Mouse (Mus musculus): ENCODE results near the gene Srebf2. TPM values are rescaled to one million over a fixed set of nuclear protein-coding genes. Genes with fewer than 3 reads are reported as not detected.

Gene Srebf2
- polyA plus RNA-seq, 1 experiment = not detected

- H3K27ac ChIP-seq (ENCODE audit: insufficient read depth, low read depth, low read length) = no peak overlapping the region
- no peak for TF ChIP-seq CTCF (IDR thresholded peaks at IDR 0.05; ENCODE audit: insufficient read depth, low read depth, low read length)
- no peak for TF ChIP-seq POLR2A (IDR thresholded peaks at IDR 0.05; ENCODE audit: insufficient read depth, low read depth, low read length)
- H3K4me3 ChIP-seq (ENCODE audit: insufficient read depth, low read depth, low read length) = no peak overlapping the region
- 86% methylated on average over 4 of the region's 4 CpGs for WGBS
- H3K4me1 ChIP-seq (ENCODE audit: control insufficient read depth, insufficient read depth, low read length) = peaks cover 13% of the 10 kb centered on the region
Observed at GRCm38 (mm10) chr15:82151176-82151575, 4.2 kb downstream of the Srebf2 start.

GRCm38 (mm10) chr15:82152022-82152421 lies 5.0 kb downstream of the Srebf2 start:
- TF ChIP-seq CTCF (IDR thresholded peaks at IDR 0.05; ENCODE audit: insufficient read depth, low read depth, low read length) = no peak
- no peak for TF ChIP-seq POLR2A (IDR thresholded peaks at IDR 0.05; ENCODE audit: insufficient read depth, low read depth, low read length)
- no peak overlapping the region for H3K27ac ChIP-seq (ENCODE audit: insufficient read depth, low read depth, low read length)
- peaks cover 16% of the 10 kb centered on the region for H3K4me1 ChIP-seq (ENCODE audit: control insufficient read depth, insufficient read depth, low read length)
- H3K4me3 ChIP-seq (ENCODE audit: insufficient read depth, low read depth, low read length) = no peak overlapping the region
- 66% methylated on average over 12 of the region's 12 CpGs for WGBS

- 78% methylated on average over 7 of the region's 7 CpGs for WGBS
- TF ChIP-seq CTCF (IDR thresholded peaks at IDR 0.05; ENCODE audit: insufficient read depth, low read depth, low read length) (no peak), POLR2A (IDR thresholded peaks at IDR 0.05; ENCODE audit: insufficient read depth, low read depth, low read length) (no peak)
- no peak overlapping the region for H3K4me3 ChIP-seq (ENCODE audit: insufficient read depth, low read depth, low read length)
- no peak overlapping the region for H3K27ac ChIP-seq (ENCODE audit: insufficient read depth, low read depth, low read length)
- peaks cover 19% of the 10 kb centered on the region for H3K4me1 ChIP-seq (ENCODE audit: control insufficient read depth, insufficient read depth, low read length)
Observed at GRCm38 (mm10) chr15:82152435-82152834, 5.5 kb downstream of the Srebf2 start.

GRCm38 (mm10) chr15:82156298-82156697 lies 9.3 kb downstream of the Srebf2 start:
- WGBS = 90% methylated on average over 6 of the region's 6 CpGs
- Histone ChIP-seq H3K4me3 (ENCODE audit: insufficient read depth, low read depth, low read length) (no peak overlapping the region), H3K27ac (ENCODE audit: insufficient read depth, low read depth, low read length) (no peak overlapping the region), H3K4me1 (ENCODE audit: control insufficient read depth, insufficient read depth, low read length) (peaks cover 33% of the 10 kb centered on the region)
- TF ChIP-seq CTCF (IDR thresholded peaks at IDR 0.05; ENCODE audit: insufficient read depth, low read depth, low read length) (no peak), POLR2A (IDR thresholded peaks at IDR 0.05; ENCODE audit: insufficient read depth, low read depth, low read length) (no peak)

- TF ChIP-seq POLR2A (IDR thresholded peaks at IDR 0.05; ENCODE audit: insufficient read depth, low read depth, low read length) (no peak), CTCF (IDR thresholded peaks at IDR 0.05; ENCODE audit: insufficient read depth, low read depth, low read length) (no peak)
- 62% methylated on average over 10 of the region's 10 CpGs for WGBS
Observed at GRCm38 (mm10) chr15:82156902-82157301, 9.9 kb downstream of the Srebf2 start.

GRCm38 (mm10) chr15:82158243-82159035 lies 11.5 kb downstream of the Srebf2 start:
- peaks cover 33% of the 10 kb centered on the region for H3K4me1 ChIP-seq (ENCODE audit: control insufficient read depth, insufficient read depth, low read length)
- TF ChIP-seq POLR2A (IDR thresholded peaks at IDR 0.05; ENCODE audit: insufficient read depth, low read depth, low read length) (no peak), CTCF (IDR thresholded peaks at IDR 0.05; ENCODE audit: insufficient read depth, low read depth, low read length) (no peak)
- no peak overlapping the region for H3K4me3 ChIP-seq (ENCODE audit: insufficient read depth, low read depth, low read length)
- WGBS = 69% methylated on average over 17 of the region's 17 CpGs
- no peak overlapping the region for H3K27ac ChIP-seq (ENCODE audit: insufficient read depth, low read depth, low read length)

More at GRCm38 (mm10) chr15:82156902-82157301, 9.9 kb downstream of the Srebf2 start:
- H3K27ac ChIP-seq (ENCODE audit: insufficient read depth, low read depth, low read length) = no peak overlapping the region
- H3K4me1 ChIP-seq (ENCODE audit: control insufficient read depth, insufficient read depth, low read length) = peaks cover 35% of the 10 kb centered on the region
- no peak overlapping the region for H3K4me3 ChIP-seq (ENCODE audit: insufficient read depth, low read depth, low read length)

GRCm38 (mm10) chr15:82159471-82159870 lies 12.5 kb downstream of the Srebf2 start:
- Histone ChIP-seq H3K27ac (ENCODE audit: insufficient read depth, low read depth, low read length) (no peak overlapping the region), H3K4me3 (ENCODE audit: insufficient read depth, low read depth, low read length) (no peak overlapping the region), H3K4me1 (ENCODE audit: control insufficient read depth, insufficient read depth, low read length) (peaks cover 32% of the 10 kb centered on the region)
- 83% methylated on average over 9 of the region's 9 CpGs for WGBS
- TF ChIP-seq CTCF (IDR thresholded peaks at IDR 0.05; ENCODE audit: insufficient read depth, low read depth, low read length) (no peak), POLR2A (IDR thresholded peaks at IDR 0.05; ENCODE audit: insufficient read depth, low read depth, low read length) (no peak)

GRCm38 (mm10) chr15:82160731-82161640 lies 14.0 kb downstream of the Srebf2 start:
- peaks cover 28% of the 10 kb centered on the region for H3K4me1 ChIP-seq (ENCODE audit: control insufficient read depth, insufficient read depth, low read length)
- no peak overlapping the region for H3K27ac ChIP-seq (ENCODE audit: insufficient read depth, low read depth, low read length)
- WGBS = 68% methylated on average over 11 of the region's 11 CpGs
- H3K4me3 ChIP-seq (ENCODE audit: insufficient read depth, low read depth, low read length) = no peak overlapping the region
- TF ChIP-seq CTCF (IDR thresholded peaks at IDR 0.05; ENCODE audit: insufficient read depth, low read depth, low read length) (no peak), POLR2A (IDR thresholded peaks at IDR 0.05; ENCODE audit: insufficient read depth, low read depth, low read length) (no peak)
